Mouse (Mus musculus): Measurements from ENCODE around the gene Il1rapl1. TPM values are rescaled to one million over a fixed set of nuclear protein-coding genes. Genes with fewer than 3 reads are reported as not detected.

Il1rapl1 gene
- polyA plus RNA-seq, 1 experiment from 2014 or later: 0.41 TPM

DNA sequence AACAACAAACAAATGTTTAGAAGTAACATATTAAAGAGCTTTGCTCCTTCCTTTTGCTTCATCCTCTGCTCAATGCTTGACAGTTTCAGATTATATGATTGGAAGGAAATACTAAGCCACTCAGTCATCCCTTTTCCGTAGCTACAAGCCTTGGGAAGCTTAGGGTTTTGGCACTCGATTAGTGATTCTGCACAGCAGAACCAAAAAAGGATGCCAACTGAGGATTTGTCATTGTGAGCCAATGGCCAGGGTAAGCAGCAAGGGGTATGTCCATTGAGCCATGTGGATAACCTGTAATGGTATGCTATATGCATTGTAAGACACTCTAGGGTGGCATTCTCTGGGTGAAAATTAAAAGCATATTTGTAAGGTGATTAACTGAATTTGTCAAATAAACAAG, 5.7 kb downstream of the Il1rapl1 start:
- no peaks in the 10 kb centered on the region for H3K4me1 ChIP-seq (ENCODE audit: control insufficient read depth in 2 of 2, insufficient read depth in 2 of 2, low read length in 2 of 2)
- ATAC-seq (ENCODE audit: insufficient number of reproducible peaks, insufficient read depth, low FRiP score, low read depth): no peak
- no peaks in the 10 kb centered on the region for H3K27me3 ChIP-seq (ENCODE audit: control insufficient read depth, insufficient read depth, low read length)
- no peaks in the 10 kb centered on the region for H3K9me3 ChIP-seq (ENCODE audit: control insufficient read depth, low read length)
- H3K9ac ChIP-seq (ENCODE audit: low read length): no peak overlapping the region
- H3K4me2 ChIP-seq (ENCODE audit: low read length): no peak overlapping the region
- H3K27ac ChIP-seq (replicated peaks in 1 of 2; ENCODE audit: control insufficient read depth in 1 of 2, insufficient read depth in 1 of 2, low read depth in 2 of 2, low read length in 2 of 2): no peak overlapping the region
- 73% methylated on average over 2 of the region's 2 CpGs for WGBS
- H3K36me3 ChIP-seq (ENCODE audit: control insufficient read depth, insufficient read depth, low read length): no peaks in the 10 kb centered on the region
- no peak overlapping the region for H3K4me3 ChIP-seq (ENCODE audit: control insufficient read depth in 1 of 2, insufficient read depth in 1 of 2, low read depth in 1 of 2, low read length in 2 of 2)

DNA sequence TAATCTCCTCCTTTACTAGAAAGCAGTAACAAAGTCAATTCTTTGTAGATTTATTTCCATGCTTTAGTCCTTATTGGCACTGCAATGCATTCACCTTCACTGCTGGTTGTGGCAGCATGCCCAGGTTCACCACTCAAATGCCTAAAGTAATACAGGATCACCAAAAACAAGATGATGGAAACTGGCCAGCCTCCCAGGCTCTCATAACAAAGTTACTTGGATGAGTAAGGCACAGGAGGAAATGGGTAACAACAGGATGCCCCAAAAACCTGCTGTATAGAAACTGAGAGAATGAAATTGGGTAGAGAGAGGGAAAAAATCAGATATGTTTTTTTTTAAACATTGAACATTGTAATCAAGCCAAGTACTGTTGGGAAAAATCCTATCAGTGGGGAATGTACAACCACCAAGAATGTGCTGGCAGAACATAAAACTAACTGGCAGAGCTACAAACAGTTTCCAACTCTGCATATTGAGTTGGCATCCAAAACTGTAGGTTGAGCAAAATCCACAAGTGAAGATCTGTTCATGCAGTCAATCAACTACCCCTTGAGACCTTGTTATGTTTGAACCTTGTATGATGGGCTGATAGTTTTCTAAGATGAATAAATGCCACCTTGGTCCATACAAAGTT, 21.4 kb downstream of the Il1rapl1 start:
- Histone ChIP-seq H3K9ac (ENCODE audit: low read length) (no peak overlapping the region), H3K4me3 (ENCODE audit: control insufficient read depth in 1 of 2, insufficient read depth in 1 of 2, low read depth in 1 of 2, low read length in 2 of 2) (no peak overlapping the region), H3K9me3 (ENCODE audit: control insufficient read depth, low read length) (no peaks in the 10 kb centered on the region), H3K36me3 (ENCODE audit: control insufficient read depth, insufficient read depth, low read length) (no peaks in the 10 kb centered on the region), H3K27ac (replicated peaks in 1 of 2; ENCODE audit: control insufficient read depth in 1 of 2, insufficient read depth in 1 of 2, low read depth in 2 of 2, low read length in 2 of 2) (no peak overlapping the region), H3K4me2 (ENCODE audit: low read length) (no peak overlapping the region), H3K4me1 (ENCODE audit: control insufficient read depth in 2 of 2, insufficient read depth in 2 of 2, low read length in 2 of 2) (no peaks in the 10 kb centered on the region), H3K27me3 (ENCODE audit: control insufficient read depth, insufficient read depth, low read length) (no peaks in the 10 kb centered on the region)
- no peak for ATAC-seq (ENCODE audit: insufficient number of reproducible peaks, insufficient read depth, low FRiP score, low read depth)

DNA sequence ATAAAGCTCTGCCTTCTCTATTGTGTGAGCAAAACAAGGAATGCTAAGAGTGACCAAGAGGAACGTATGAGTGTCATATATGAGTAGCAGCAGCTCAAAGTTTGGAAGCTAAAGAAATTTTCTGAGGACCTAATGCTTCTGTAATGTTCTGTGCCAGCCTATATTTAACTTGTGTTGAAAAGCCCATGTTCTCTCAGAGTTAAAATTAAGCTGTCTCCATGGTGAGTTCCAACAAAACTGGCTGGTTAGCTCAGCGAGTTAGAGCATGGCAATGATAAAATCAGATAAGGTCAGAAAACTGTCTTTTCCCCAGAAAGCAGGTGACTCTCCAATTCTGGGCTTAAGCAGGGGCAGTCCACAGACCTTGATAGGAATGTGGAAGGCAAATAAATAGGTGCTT, 25.6 kb downstream of the Il1rapl1 start:
- WGBS: 48% methylated on average over 2 of the region's 2 CpGs
- H3K4me2 ChIP-seq (ENCODE audit: low read length): no peak overlapping the region
- ATAC-seq (ENCODE audit: insufficient number of reproducible peaks, insufficient read depth, low FRiP score, low read depth): no peak

GRCm38 (mm10) chrX:88072741-88073419, 42.6 kb downstream of the Il1rapl1 start:
- Histone ChIP-seq H3K9ac (ENCODE audit: low read length) (no peak overlapping the region), H3K4me1 (ENCODE audit: control insufficient read depth in 2 of 2, insufficient read depth in 2 of 2, low read length in 2 of 2) (no peaks in the 10 kb centered on the region), H3K9me3 (ENCODE audit: control insufficient read depth, low read length) (no peaks in the 10 kb centered on the region), H3K4me2 (ENCODE audit: low read length) (no peak overlapping the region), H3K27ac (replicated peaks in 1 of 2; ENCODE audit: control insufficient read depth in 1 of 2, insufficient read depth in 1 of 2, low read depth in 2 of 2, low read length in 2 of 2) (no peak overlapping the region), H3K36me3 (ENCODE audit: control insufficient read depth, insufficient read depth, low read length) (no peaks in the 10 kb centered on the region), H3K4me3 (ENCODE audit: control insufficient read depth in 1 of 2, insufficient read depth in 1 of 2, low read depth in 1 of 2, low read length in 2 of 2) (no peak overlapping the region), H3K27me3 (ENCODE audit: control insufficient read depth, insufficient read depth, low read length) (no peaks in the 10 kb centered on the region)
- no peak for ATAC-seq (ENCODE audit: insufficient number of reproducible peaks, insufficient read depth, low FRiP score, low read depth)
- WGBS: 42% methylated on average over 7 of the region's 7 CpGs

More for the DNA sequence above, 25.6 kb downstream of the Il1rapl1 start:
- Histone ChIP-seq H3K9ac (ENCODE audit: low read length) (no peak overlapping the region), H3K4me1 (ENCODE audit: control insufficient read depth in 2 of 2, insufficient read depth in 2 of 2, low read length in 2 of 2) (no peaks in the 10 kb centered on the region), H3K9me3 (ENCODE audit: control insufficient read depth, low read length) (no peaks in the 10 kb centered on the region), H3K27me3 (ENCODE audit: control insufficient read depth, insufficient read depth, low read length) (no peaks in the 10 kb centered on the region), H3K27ac (replicated peaks in 1 of 2; ENCODE audit: control insufficient read depth in 1 of 2, insufficient read depth in 1 of 2, low read depth in 2 of 2, low read length in 2 of 2) (no peak overlapping the region), H3K36me3 (ENCODE audit: control insufficient read depth, insufficient read depth, low read length) (no peaks in the 10 kb centered on the region), H3K4me3 (ENCODE audit: control insufficient read depth in 1 of 2, insufficient read depth in 1 of 2, low read depth in 1 of 2, low read length in 2 of 2) (no peak overlapping the region)

DNA sequence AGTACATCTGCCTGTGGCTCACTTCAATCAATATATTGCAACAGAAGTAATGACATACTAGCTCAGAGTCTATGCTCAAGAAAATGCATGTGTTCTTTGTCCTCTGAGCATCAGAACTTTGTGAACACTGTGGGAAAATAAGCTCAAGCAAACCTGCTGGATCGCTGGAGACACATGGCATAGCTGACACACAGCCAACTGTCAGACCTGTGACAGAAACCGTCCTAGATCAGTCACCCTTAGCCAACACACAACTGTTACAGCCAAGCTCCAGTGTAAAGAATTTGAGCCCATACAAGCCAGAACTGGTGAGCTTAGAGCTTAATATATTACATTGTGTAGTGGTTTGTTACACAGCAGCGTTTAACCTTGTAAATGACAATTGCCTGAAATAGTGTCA, 45.1 kb downstream of the Il1rapl1 start:
- no peak for ATAC-seq (ENCODE audit: insufficient number of reproducible peaks, insufficient read depth, low FRiP score, low read depth)
- Histone ChIP-seq H3K36me3 (ENCODE audit: control insufficient read depth, insufficient read depth, low read length) (no peaks in the 10 kb centered on the region), H3K4me3 (ENCODE audit: control insufficient read depth in 1 of 2, insufficient read depth in 1 of 2, low read depth in 1 of 2, low read length in 2 of 2) (no peak overlapping the region), H3K27me3 (ENCODE audit: control insufficient read depth, insufficient read depth, low read length) (no peaks in the 10 kb centered on the region), H3K4me1 (ENCODE audit: control insufficient read depth in 2 of 2, insufficient read depth in 2 of 2, low read length in 2 of 2) (no peaks in the 10 kb centered on the region), H3K27ac (replicated peaks in 1 of 2; ENCODE audit: control insufficient read depth in 1 of 2, insufficient read depth in 1 of 2, low read depth in 2 of 2, low read length in 2 of 2) (no peak overlapping the region), H3K9ac (ENCODE audit: low read length) (no peak overlapping the region), H3K9me3 (ENCODE audit: control insufficient read depth, low read length) (no peaks in the 10 kb centered on the region), H3K4me2 (ENCODE audit: low read length) (no peak overlapping the region)
- whole genome bisulfite sequencing: 70% methylated on average over 3 of the region's 3 CpGs

DNA sequence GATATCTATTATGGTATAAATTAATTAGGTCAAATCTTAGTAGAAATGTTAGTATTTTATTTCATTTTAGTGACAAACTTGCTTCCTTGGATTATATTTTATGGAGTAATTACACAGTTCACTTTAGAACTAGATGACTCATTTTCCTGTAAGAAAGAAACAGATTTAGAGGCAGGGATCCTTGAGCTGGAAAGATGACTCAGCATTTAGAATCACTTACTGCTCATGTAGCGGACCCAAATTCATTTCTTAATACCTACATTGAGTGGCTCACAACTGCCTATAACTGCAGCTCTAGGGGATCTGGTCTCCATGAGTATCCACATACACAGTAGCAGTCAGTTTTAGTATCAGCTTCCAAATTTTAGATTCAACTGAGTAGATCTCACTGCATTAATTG, 71.9 kb downstream of the Il1rapl1 start:
- Histone ChIP-seq H3K4me1 (ENCODE audit: control insufficient read depth in 2 of 2, insufficient read depth in 2 of 2, low read length in 2 of 2) (no peaks in the 10 kb centered on the region), H3K27ac (replicated peaks in 1 of 2; ENCODE audit: control insufficient read depth in 1 of 2, insufficient read depth in 1 of 2, low read depth in 2 of 2, low read length in 2 of 2) (no peak overlapping the region), H3K4me3 (ENCODE audit: control insufficient read depth in 1 of 2, insufficient read depth in 1 of 2, low read depth in 1 of 2, low read length in 2 of 2) (no peak overlapping the region), H3K36me3 (ENCODE audit: control insufficient read depth, insufficient read depth, low read length) (no peaks in the 10 kb centered on the region), H3K4me2 (ENCODE audit: low read length) (no peak overlapping the region), H3K9ac (ENCODE audit: low read length) (no peak overlapping the region), H3K27me3 (ENCODE audit: control insufficient read depth, insufficient read depth, low read length) (no peaks in the 10 kb centered on the region), H3K9me3 (ENCODE audit: control insufficient read depth, low read length) (no peaks in the 10 kb centered on the region)
- ATAC-seq (ENCODE audit: insufficient number of reproducible peaks, insufficient read depth, low FRiP score, low read depth): no peak
- WGBS: 75% methylated on average over 1 of the region's 1 CpGs

DNA sequence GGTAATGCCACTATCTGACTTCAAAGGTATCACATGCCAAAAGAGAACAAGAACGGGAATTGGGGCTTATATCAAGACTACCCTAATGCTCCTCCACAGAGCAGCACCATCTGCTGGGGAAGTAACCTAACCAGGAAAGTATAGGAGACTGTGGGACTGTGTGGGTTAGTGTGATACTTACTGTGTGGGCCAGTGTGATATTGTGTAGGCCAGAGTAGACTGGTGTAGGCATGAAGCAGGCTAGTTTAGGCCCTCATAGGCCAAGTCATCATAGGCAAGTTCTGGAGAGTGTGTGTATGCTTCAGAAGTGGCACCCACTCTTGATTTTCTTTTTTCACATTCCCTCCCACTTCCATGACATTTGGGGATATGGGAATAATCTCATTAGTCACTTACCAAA, 76.5 kb downstream of the Il1rapl1 start:
- Histone ChIP-seq H3K4me1 (ENCODE audit: control insufficient read depth in 2 of 2, insufficient read depth in 2 of 2, low read length in 2 of 2) (no peaks in the 10 kb centered on the region), H3K27ac (replicated peaks in 1 of 2; ENCODE audit: control insufficient read depth in 1 of 2, insufficient read depth in 1 of 2, low read depth in 2 of 2, low read length in 2 of 2) (no peak overlapping the region), H3K9me3 (ENCODE audit: control insufficient read depth, low read length) (no peaks in the 10 kb centered on the region), H3K4me2 (ENCODE audit: low read length) (no peak overlapping the region), H3K27me3 (ENCODE audit: control insufficient read depth, insufficient read depth, low read length) (no peaks in the 10 kb centered on the region), H3K4me3 (ENCODE audit: control insufficient read depth in 1 of 2, insufficient read depth in 1 of 2, low read depth in 1 of 2, low read length in 2 of 2) (no peak overlapping the region), H3K36me3 (ENCODE audit: control insufficient read depth, insufficient read depth, low read length) (no peaks in the 10 kb centered on the region), H3K9ac (ENCODE audit: low read length) (no peak overlapping the region)
- WGBS: 43% methylated on average over 1 of the region's 1 CpGs
- ATAC-seq (ENCODE audit: insufficient number of reproducible peaks, insufficient read depth, low FRiP score, low read depth): no peak

DNA sequence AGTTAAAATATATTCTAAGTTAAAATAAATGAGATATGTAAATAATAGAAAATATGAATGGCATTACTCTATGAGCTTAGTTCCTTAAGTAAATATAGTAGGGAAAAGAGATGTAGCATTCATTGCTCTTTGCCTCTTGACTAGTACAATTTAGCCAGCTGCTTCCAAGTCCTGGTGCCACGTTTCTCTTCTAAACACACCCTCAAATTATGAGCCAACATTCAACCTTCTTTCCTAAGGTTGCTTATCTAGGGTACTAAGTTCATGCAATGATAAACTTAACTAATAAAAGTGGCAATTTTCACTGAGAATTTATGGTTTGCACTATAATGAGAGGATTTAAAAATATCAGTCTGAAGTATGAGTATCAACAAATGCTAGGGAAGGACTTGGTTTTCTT, 218.3 kb downstream of the Il1rapl1 start:
- Histone ChIP-seq H3K9me3 (ENCODE audit: control insufficient read depth, low read length) (no peaks in the 10 kb centered on the region), H3K27ac (replicated peaks in 1 of 2; ENCODE audit: control insufficient read depth in 1 of 2, insufficient read depth in 1 of 2, low read depth in 2 of 2, low read length in 2 of 2) (no peak overlapping the region), H3K27me3 (ENCODE audit: control insufficient read depth, insufficient read depth, low read length) (no peaks in the 10 kb centered on the region), H3K4me2 (ENCODE audit: low read length) (no peak overlapping the region), H3K9ac (ENCODE audit: low read length) (no peak overlapping the region), H3K36me3 (ENCODE audit: control insufficient read depth, insufficient read depth, low read length) (no peaks in the 10 kb centered on the region), H3K4me3 (ENCODE audit: control insufficient read depth in 1 of 2, insufficient read depth in 1 of 2, low read depth in 1 of 2, low read length in 2 of 2) (no peak overlapping the region), H3K4me1 (ENCODE audit: control insufficient read depth in 2 of 2, insufficient read depth in 2 of 2, low read length in 2 of 2) (no peaks in the 10 kb centered on the region)
- WGBS: 52% methylated on average over 1 of the region's 1 CpGs
- no peak for ATAC-seq (ENCODE audit: insufficient number of reproducible peaks, insufficient read depth, low FRiP score, low read depth)
